ENCODE assay signal across 23 mouse cellular contexts in genomic region chr2:174033257-174033800, GRCm38 (mm10). TPM values are rescaled to one million over a fixed set of nuclear protein-coding genes. Genes with fewer than 3 reads are reported as not detected.
DNase-seq lines count a peak whose midpoint lies in the region; ATAC-seq and TF ChIP-seq lines count a peak whose summit lies in the region.
"Had no signal": no experiment of that assay in that cellular context is flagged by ENCODE, and none has a peak within 500 bp of the region (broad histone marks: within the 10 kb centered on the region; RNA-seq: fewer than 3 reads in every experiment).

No protein-coding gene starts in this region.

- peak; percentile 10 for DNase-seq in forebrain, embryonic 10.5 days (ENCODE audit: extremely low spot score, low spot score)
- DNase-seq in hindbrain, embryonic 11.5 days (ENCODE audit: low spot score), result no peak
- DNase-seq in midbrain, embryonic 10.5 days (ENCODE audit: low spot score), result peak; percentile 9
- no peak for DNase-seq in midbrain, embryonic 11.5 days (ENCODE audit: low spot score, missing footprints)
- DNase-seq in midbrain, postnatal 0 days (ENCODE audit: low spot score), result no peak
- no peak for DNase-seq in thymus, postnatal 4 days
- DNase-seq: adrenal gland, postnatal 25 days; cerebellum, adult 11-12 months; cerebellum, postnatal 14 days; gastrocnemius, postnatal 14 days; heart, adult 18-20 months; heart, postnatal 36 days; kidney, adult 8-10 months; kidney, postnatal 36 days; layer of hippocampus, postnatal 36 days; lung, adult 2 months had no signal

- WGBS in forebrain, embryonic 10.5 days, result 81% methylated on average over 9 of the region's 9 CpGs
- WGBS in forebrain, embryonic 16.5 days, result 70% methylated on average over 9 of the region's 9 CpGs
- WGBS in hindbrain, embryonic 16.5 days, result 68% methylated on average over 9 of the region's 9 CpGs
- 79% methylated on average over 9 of the region's 9 CpGs for WGBS in hindbrain, embryonic 11.5 days
- 81% methylated on average over 9 of the region's 9 CpGs for WGBS in midbrain, embryonic 10.5 days
- WGBS in midbrain, embryonic 11.5 days, result 79% methylated on average over 9 of the region's 9 CpGs
- 46% methylated on average over 9 of the region's 9 CpGs for WGBS in midbrain, postnatal 0 days

- no peak for ATAC-seq in forebrain, embryonic 16.5 days
- peak; percentile 50 for ATAC-seq in hindbrain, embryonic 16.5 days
- no peak for ATAC-seq in hindbrain, embryonic 11.5 days (ENCODE audit: low FRiP score)
- ATAC-seq in midbrain, embryonic 11.5 days (ENCODE audit: low FRiP score), result no peak
- ATAC-seq in midbrain, postnatal 0 days (ENCODE audit: low FRiP score), result no peak
- ATAC-seq: forebrain, embryonic 13.5 days had no signal

- no peaks in the 10 kb centered on the region for H3K27me3 ChIP-seq in forebrain, embryonic 10.5 days (ENCODE audit: poor library complexity, severe bottlenecking)
- no peaks in the 10 kb centered on the region for H3K27me3 ChIP-seq in forebrain, embryonic 16.5 days (replicated peaks; ENCODE audit: control insufficient read depth, insufficient read depth, low read length)
- H3K27me3 ChIP-seq in hindbrain, embryonic 16.5 days (replicated peaks; ENCODE audit: control insufficient read depth, insufficient read depth, low read length), result no peaks in the 10 kb centered on the region
- no peaks in the 10 kb centered on the region for H3K27me3 ChIP-seq in hindbrain, embryonic 11.5 days (ENCODE audit: control insufficient read depth, insufficient read depth, low read length)
- no peaks in the 10 kb centered on the region for H3K27me3 ChIP-seq in midbrain, embryonic 10.5 days (ENCODE audit: low read depth, poor library complexity, severe bottlenecking)
- no peaks in the 10 kb centered on the region for H3K27me3 ChIP-seq in midbrain, embryonic 11.5 days (ENCODE audit: control insufficient read depth, insufficient read depth, low read length)
- no peaks in the 10 kb centered on the region for H3K27me3 ChIP-seq in midbrain, postnatal 0 days (ENCODE audit: insufficient read depth, low read length)
- H3K27me3 ChIP-seq: forebrain, embryonic 13.5 days; heart, embryonic 13.5 days; limb, embryonic 12.5 days; megakaryocyte, embryonic 14.5 days had no signal

- H3K36me3 ChIP-seq in forebrain, embryonic 10.5 days (replicated peaks), result no peaks in the 10 kb centered on the region
- H3K36me3 ChIP-seq in forebrain, embryonic 16.5 days (ENCODE audit: control insufficient read depth, insufficient read depth), result no peaks in the 10 kb centered on the region
- H3K36me3 ChIP-seq in hindbrain, embryonic 16.5 days (ENCODE audit: control insufficient read depth, insufficient read depth, low read length), result no peaks in the 10 kb centered on the region
- H3K36me3 ChIP-seq in hindbrain, embryonic 11.5 days (ENCODE audit: control insufficient read depth, insufficient read depth, low read length), result no peaks in the 10 kb centered on the region
- no peaks in the 10 kb centered on the region for H3K36me3 ChIP-seq in midbrain, embryonic 10.5 days
- no peaks in the 10 kb centered on the region for H3K36me3 ChIP-seq in midbrain, embryonic 11.5 days (ENCODE audit: control insufficient read depth, insufficient read depth, low read length)
- H3K36me3 ChIP-seq in midbrain, postnatal 0 days (ENCODE audit: insufficient read depth, low read length), result no peaks in the 10 kb centered on the region
- H3K36me3 ChIP-seq: heart, embryonic 13.5 days; limb, embryonic 12.5 days had no signal

- H3K4me3 ChIP-seq in forebrain, embryonic 10.5 days, result no peak overlapping the region
- no peak overlapping the region for H3K4me3 ChIP-seq in forebrain, embryonic 16.5 days (replicated peaks; ENCODE audit: low read length)
- no peak overlapping the region for H3K4me3 ChIP-seq in hindbrain, embryonic 16.5 days (ENCODE audit: low read length)
- no peak overlapping the region for H3K4me3 ChIP-seq in hindbrain, embryonic 11.5 days (ENCODE audit: low read depth, low read length)
- no peak overlapping the region for H3K4me3 ChIP-seq in midbrain, embryonic 10.5 days
- no peak overlapping the region for H3K4me3 ChIP-seq in midbrain, embryonic 11.5 days (ENCODE audit: low read depth, low read length)
- H3K4me3 ChIP-seq in midbrain, postnatal 0 days (ENCODE audit: low read depth, low read length), result no peak overlapping the region
- H3K4me3 ChIP-seq: forebrain, embryonic 13.5 days; heart, embryonic 13.5 days; limb, embryonic 12.5 days; megakaryocyte, embryonic 14.5 days had no signal

- H3K4me2 ChIP-seq in forebrain, embryonic 16.5 days (ENCODE audit: low read length), result no peak overlapping the region
- no peak overlapping the region for H3K4me2 ChIP-seq in hindbrain, embryonic 16.5 days (ENCODE audit: low read length)
- H3K4me2 ChIP-seq in hindbrain, embryonic 11.5 days (replicated peaks; ENCODE audit: low read depth, low read length), result no peak overlapping the region
- no peak overlapping the region for H3K4me2 ChIP-seq in midbrain, embryonic 11.5 days
- H3K4me2 ChIP-seq in midbrain, postnatal 0 days (ENCODE audit: low read depth, low read length, poor library complexity, severe bottlenecking), result no peak overlapping the region
- H3K4me2 ChIP-seq: forebrain, embryonic 13.5 days; heart, embryonic 13.5 days; limb, embryonic 12.5 days; liver, embryonic 11.5 days had no signal

- H3K27ac ChIP-seq in forebrain, embryonic 10.5 days, result no peak overlapping the region
- H3K27ac ChIP-seq in forebrain, embryonic 16.5 days (ENCODE audit: low read length), result no peak overlapping the region
- H3K27ac ChIP-seq in hindbrain, embryonic 16.5 days (ENCODE audit: low read depth, low read length), result no peak overlapping the region
- H3K27ac ChIP-seq in hindbrain, embryonic 11.5 days (ENCODE audit: low read depth, low read length), result no peak overlapping the region
- no peak overlapping the region for H3K27ac ChIP-seq in midbrain, embryonic 10.5 days (replicated peaks)
- no peak overlapping the region for H3K27ac ChIP-seq in midbrain, embryonic 11.5 days (ENCODE audit: low read depth, low read length)
- peak overlapping the region; percentile 59; the same call in 1 of the 2 replicates for H3K27ac ChIP-seq in midbrain, postnatal 0 days (ENCODE audit: low read depth, low read length)
- H3K27ac ChIP-seq: forebrain, embryonic 13.5 days; heart, embryonic 13.5 days; limb, embryonic 12.5 days had no signal

- H3K9ac ChIP-seq in forebrain, embryonic 16.5 days (replicated peaks; ENCODE audit: low read depth, low read length), result no peak overlapping the region
- H3K9ac ChIP-seq in hindbrain, embryonic 16.5 days (ENCODE audit: low read depth, low read length), result no peak overlapping the region
- no peak overlapping the region for H3K9ac ChIP-seq in hindbrain, embryonic 11.5 days (ENCODE audit: low read depth, low read length)
- no peak overlapping the region for H3K9ac ChIP-seq in midbrain, embryonic 11.5 days (ENCODE audit: low read length)
- no peak overlapping the region for H3K9ac ChIP-seq in midbrain, postnatal 0 days (replicated peaks; ENCODE audit: low read length, poor library complexity, severe bottlenecking)
- H3K9ac ChIP-seq: forebrain, embryonic 13.5 days; heart, embryonic 13.5 days; limb, embryonic 12.5 days had no signal

- no peak for TF ChIP-seq CTCF in midbrain, postnatal 0 days (IDR thresholded peaks at IDR 0.05)

- H3K9me3 ChIP-seq in forebrain, embryonic 10.5 days, result no peaks in the 10 kb centered on the region
- no peaks in the 10 kb centered on the region for H3K9me3 ChIP-seq in forebrain, embryonic 16.5 days (ENCODE audit: control insufficient read depth, low read length)
- no peaks in the 10 kb centered on the region for H3K9me3 ChIP-seq in hindbrain, embryonic 16.5 days (ENCODE audit: control insufficient read depth, low read length)
- H3K9me3 ChIP-seq in hindbrain, embryonic 11.5 days (ENCODE audit: control insufficient read depth, low read length), result no peaks in the 10 kb centered on the region
- no peaks in the 10 kb centered on the region for H3K9me3 ChIP-seq in midbrain, embryonic 10.5 days (replicated peaks)
- no peaks in the 10 kb centered on the region for H3K9me3 ChIP-seq in midbrain, embryonic 11.5 days (ENCODE audit: control insufficient read depth, low read length)
- H3K9me3 ChIP-seq in midbrain, postnatal 0 days (ENCODE audit: low read length), result no peaks in the 10 kb centered on the region
- H3K9me3 ChIP-seq: forebrain, embryonic 13.5 days; heart, embryonic 13.5 days; limb, embryonic 12.5 days had no signal

- H3K4me1 ChIP-seq in forebrain, embryonic 10.5 days, result peaks cover 6% of the 10 kb centered on the region; the same call in 1 of the 2 replicates
- H3K4me1 ChIP-seq in forebrain, embryonic 16.5 days (replicated peaks; ENCODE audit: control insufficient read depth, insufficient read depth, low read length), result no peaks in the 10 kb centered on the region
- no peaks in the 10 kb centered on the region; the same call in 1 of the 2 replicates for H3K4me1 ChIP-seq in hindbrain, embryonic 16.5 days (ENCODE audit: control insufficient read depth, insufficient read depth, low read depth, low read length)
- H3K4me1 ChIP-seq in hindbrain, embryonic 11.5 days (replicated peaks; ENCODE audit: control insufficient read depth, insufficient read depth, low read length), result no peaks in the 10 kb centered on the region
- H3K4me1 ChIP-seq in midbrain, embryonic 10.5 days, result no peaks in the 10 kb centered on the region; the same call in 1 of the 2 replicates
- H3K4me1 ChIP-seq in midbrain, embryonic 11.5 days (ENCODE audit: control insufficient read depth, insufficient read depth, low read length), result no peaks in the 10 kb centered on the region
- H3K4me1 ChIP-seq in midbrain, postnatal 0 days (ENCODE audit: insufficient read depth, low read length), result no peaks in the 10 kb centered on the region; the same call in 1 of the 2 replicates
- H3K4me1 ChIP-seq: forebrain, embryonic 13.5 days; heart, embryonic 13.5 days; limb, embryonic 12.5 days; megakaryocyte, embryonic 14.5 days had no signal

RNA-seq across cellular contexts. Expression of gene Stx16, which starts 42.8 kb away (rescaled TPM):
- polyA plus RNA-seq in forebrain, embryonic 10.5 days (2016; fragmentation: Nextera tagmentation; extraction: Ambion mirVana), result 9.7 and 9.8 TPM in 2 replicates
- polyA plus RNA-seq in forebrain, embryonic 16.5 days (2015; fragmentation: Nextera tagmentation; extraction: Ambion mirVana), result 16.4 and 21.3 TPM in 2 replicates
- 11.2 and 12.1 TPM in 2 replicates for polyA plus RNA-seq in hindbrain, embryonic 16.5 days (2015; fragmentation: Nextera tagmentation; extraction: Ambion mirVana)
- 8.5 and 9.8 TPM in 2 replicates for polyA plus RNA-seq in hindbrain, embryonic 11.5 days (2014; fragmentation: Nextera tagmentation; extraction: Ambion mirVana)
- polyA plus RNA-seq in midbrain, embryonic 10.5 days (2016; fragmentation: Nextera tagmentation; extraction: Ambion mirVana), result 7.8 and 12.2 TPM in 2 replicates
- polyA plus RNA-seq in midbrain, embryonic 11.5 days (2014; fragmentation: Nextera tagmentation; extraction: Ambion mirVana), result 8.1 and 9.3 TPM in 2 replicates
- total RNA-seq in midbrain, postnatal 0 days (2014; rRNA removed), result 35.4 and 38.8 TPM in 2 replicates
- polyA plus RNA-seq in midbrain, postnatal 0 days (2015; fragmentation: Nextera tagmentation; extraction: Ambion mirVana), result 9.7 and 10.5 TPM in 2 replicates

Comparison
In these comparisons a context has a peak if more than half of its experiments do, and no peak if none do; other contexts are left out.
1. DNase-seq: peak in forebrain, embryonic 10.5 days (single experiment) and midbrain, embryonic 10.5 days (single experiment); none in hindbrain, embryonic 11.5 days (single experiment), midbrain, embryonic 11.5 days (single experiment), midbrain, postnatal 0 days (single experiment) and thymus, postnatal 4 days (single experiment).